Mouse (Mus musculus) frontal cortex, adult (tissue): ENCODE data around the gene Gpr84.

ENCODE experiments used
- ATAC-seq: cut with Nextera tagmentation; 2 replicates; pipeline ENCODE4 v1.9.2; 2017; ENCODE audit warnings: mild to moderate bottlenecking, moderate library complexity, mixed read lengths; ENCODE audit not compliant: low TSS enrichment

Gene Gpr84

DNA sequence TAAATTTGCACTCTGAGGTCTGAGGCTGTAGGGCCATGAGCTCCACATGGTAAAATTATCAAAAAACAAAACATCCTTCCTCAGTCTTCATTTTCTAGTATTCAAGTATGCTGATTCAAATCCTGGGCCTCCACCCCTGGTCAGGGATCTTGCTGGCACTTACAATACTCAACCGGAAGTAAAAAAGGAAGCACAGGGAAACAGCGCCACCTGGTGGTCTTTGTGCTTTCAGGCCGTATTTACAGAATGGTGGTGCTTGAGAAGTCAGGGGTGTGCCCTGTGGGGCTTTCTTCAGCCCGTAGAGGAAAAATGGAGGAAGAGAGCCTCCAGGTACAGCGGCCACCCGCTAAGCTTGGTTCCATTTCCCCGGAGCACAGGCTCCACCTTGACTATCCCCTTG is 3.3 kb downstream of the Gpr84 start:
- ATAC-seq = peak; percentile 35; the same call in 1 of the 2 replicates

DNA sequence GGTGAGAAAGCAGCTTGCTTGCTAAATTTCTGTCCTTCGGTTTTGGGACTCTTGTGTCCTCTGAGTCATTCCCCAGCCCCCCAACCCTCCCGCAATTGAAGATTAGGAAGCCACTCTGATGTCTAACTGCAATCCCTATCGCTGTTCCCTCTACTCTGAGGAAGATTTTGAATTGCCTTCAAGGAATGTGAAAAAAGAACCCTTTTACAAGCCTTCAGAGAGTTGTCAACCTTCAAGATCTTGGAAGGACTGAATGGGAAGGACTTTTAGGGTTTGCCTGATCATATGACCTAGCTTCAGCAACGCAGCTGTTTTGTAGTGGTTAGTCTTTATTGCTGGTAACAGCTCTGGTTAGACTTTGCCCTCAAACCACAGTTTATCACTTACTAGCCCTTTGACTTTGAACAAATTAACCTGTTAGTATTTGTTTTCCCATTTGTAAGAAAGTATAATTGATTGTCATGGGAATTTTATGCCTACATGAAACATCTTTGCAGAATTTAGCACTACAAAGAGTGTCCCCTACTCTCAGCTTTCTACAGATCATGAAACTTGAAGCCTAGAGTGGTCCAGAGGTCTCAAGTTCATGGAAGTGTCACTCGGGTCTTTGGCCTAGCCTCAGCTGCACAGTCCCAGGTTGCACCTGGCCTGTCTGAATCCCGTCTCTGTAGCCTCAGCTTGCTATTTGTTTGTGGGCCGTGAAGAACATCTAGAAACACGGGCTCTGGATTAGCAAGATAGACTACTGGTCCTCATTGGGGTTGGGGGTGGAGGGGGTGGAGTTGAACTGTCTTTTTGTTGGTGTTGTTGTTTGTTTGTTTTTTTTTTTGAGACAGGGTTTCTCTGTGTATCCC is 4.4 kb downstream of the Gpr84 start:
- ATAC-seq = 0 out of 2 replicates have a peak, but pooled peaks have one; percentile 0

DNA sequence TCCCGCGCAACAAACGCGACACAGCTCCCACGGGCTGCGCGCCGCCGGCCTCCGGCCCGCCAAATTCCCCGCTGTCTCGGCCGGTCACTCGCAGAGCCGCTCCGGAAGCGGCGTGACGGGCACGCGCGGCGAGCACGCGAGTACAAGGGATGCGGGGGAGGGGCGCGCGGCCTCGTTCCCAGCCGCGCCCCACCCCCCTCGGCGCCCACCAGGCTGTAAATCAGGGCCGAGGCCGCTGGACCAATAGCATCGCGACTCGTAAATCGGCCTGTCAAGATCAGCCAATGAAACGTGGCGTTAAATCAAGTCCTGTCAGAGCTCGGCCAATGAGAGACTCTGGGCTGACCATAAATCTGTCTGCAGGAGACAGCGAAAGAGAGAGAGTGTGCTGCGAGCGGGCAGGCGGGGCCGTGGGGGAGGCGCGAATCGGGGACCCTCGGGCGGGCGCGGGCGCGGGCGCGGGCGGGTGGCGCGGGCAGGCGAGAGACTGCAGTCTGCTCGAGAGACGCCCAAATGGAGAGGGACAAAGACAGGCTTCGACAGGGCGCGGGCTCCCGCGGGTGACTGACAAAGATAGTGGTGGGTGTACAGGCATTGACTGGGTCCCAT is 5.2 kb downstream of the Gpr84 start:
- ATAC-seq = peak; percentile 82

DNA sequence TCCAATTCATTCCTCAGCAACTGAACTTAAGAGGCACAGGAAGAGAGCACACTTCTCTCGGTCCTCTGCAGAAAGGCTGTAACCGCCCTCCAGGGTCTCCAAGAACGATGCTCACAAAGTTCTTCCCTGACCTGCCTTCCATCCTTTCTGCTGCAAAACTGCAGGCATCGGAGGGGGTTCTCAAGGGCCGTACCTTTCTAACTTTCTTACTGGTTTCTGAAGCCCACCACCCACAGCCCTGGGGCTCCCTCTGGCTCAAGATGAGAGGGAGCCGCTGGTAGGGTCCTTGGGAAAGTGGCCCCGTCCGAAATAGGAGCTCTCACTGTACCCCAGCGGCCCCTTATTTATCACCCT is 5.8 kb downstream of the Gpr84 start:
- ATAC-seq = no peak; the same call in 1 of the 2 replicates

- ATAC-seq = no peak; the same call in 1 of the 2 replicates
Measured at GRCm38 (mm10) chr15:103303916-103304615, 6.3 kb downstream of the Gpr84 start.

GRCm38 (mm10) chr15:103302341-103303021 is 7.9 kb downstream of the Gpr84 start:
- no peak for ATAC-seq

GRCm38 (mm10) chr15:103301547-103302340 is 8.7 kb downstream of the Gpr84 start:
- ATAC-seq = no peak

DNA sequence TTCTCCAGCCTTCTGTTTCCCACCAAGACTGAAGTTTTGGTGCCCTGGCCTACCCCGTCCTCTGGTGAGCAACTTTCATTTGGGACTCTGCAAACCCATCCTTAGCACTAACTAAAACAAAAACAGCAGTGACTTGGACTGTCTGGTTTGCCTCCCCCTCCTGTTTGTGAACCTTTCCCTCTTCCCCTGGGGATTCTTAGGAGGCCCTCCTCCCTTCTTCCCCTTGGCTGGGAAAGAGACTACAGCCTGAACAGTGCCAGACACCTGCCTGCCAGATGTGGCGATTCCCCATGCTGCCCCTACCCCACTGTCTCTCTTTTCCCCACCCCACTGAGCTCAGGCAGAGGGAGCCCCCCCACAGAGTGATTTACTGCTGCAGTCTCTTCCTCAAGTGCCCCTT is 9.4 kb downstream of the Gpr84 start:
- no peak for ATAC-seq

DNA sequence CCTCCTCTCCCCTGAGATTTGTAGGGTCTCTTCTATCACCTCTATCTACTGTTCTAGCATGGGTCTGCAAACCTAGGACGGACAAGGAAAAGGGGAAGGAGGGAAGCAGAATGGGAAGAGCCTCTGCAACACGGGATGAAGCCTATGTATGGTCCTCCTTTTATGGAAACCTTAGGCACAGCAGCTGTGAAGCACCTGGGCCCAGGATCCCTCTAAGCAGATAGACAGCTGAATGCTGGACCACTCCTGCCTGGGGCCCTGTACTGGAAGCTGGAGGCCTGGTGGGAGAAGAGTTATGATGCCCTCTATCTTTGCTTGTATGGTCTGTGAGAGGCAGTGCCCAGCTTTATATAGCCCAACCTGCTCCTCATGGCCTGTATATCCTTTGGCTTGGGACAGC is 9.9 kb downstream of the Gpr84 start:
- ATAC-seq = no peak

DNA sequence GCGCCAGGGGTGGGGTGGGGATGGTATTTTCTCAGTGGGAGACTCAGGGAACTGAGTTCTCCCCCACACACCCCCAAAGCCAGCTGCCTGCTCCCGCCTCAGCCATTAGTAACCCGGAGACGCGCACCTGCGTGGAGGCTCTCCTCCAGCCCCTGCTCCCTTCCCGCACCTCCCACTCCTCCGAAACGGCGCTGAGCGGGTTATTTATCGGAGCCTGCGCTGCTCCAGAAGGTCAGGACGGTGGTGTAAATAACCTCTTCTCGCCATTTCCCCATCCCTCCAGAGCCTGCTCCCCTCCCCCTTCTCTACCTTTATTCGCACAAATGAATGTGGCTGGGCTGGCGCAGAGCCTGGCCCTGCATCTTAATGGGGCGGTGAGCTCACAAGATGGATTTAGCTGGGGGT is 10.3 kb downstream of the Gpr84 start:
- 0 out of 2 replicates have a peak, but pooled peaks have one; percentile 14 for ATAC-seq

- no peak for ATAC-seq
Measured at GRCm38 (mm10) chr15:103299644-103300043, 10.8 kb downstream of the Gpr84 start.

GRCm38 (mm10) chr15:103298861-103299616 is 11.4 kb downstream of the Gpr84 start:
- no peak for ATAC-seq

- ATAC-seq = peak; percentile 55
Measured at GRCm38 (mm10) chr15:103298026-103298425, 12.4 kb downstream of the Gpr84 start.

GRCm38 (mm10) chr15:103297313-103297712 is 13.1 kb downstream of the Gpr84 start:
- ATAC-seq = no peak

- ATAC-seq = no peak
Measured at GRCm38 (mm10) chr15:103295851-103296250, 14.6 kb downstream of the Gpr84 start.

GRCm38 (mm10) chr15:103294649-103295048 is 15.8 kb downstream of the Gpr84 start:
- no peak for ATAC-seq

GRCm38 (mm10) chr15:103293375-103293774 is 17.0 kb downstream of the Gpr84 start:
- ATAC-seq = no peak

DNA sequence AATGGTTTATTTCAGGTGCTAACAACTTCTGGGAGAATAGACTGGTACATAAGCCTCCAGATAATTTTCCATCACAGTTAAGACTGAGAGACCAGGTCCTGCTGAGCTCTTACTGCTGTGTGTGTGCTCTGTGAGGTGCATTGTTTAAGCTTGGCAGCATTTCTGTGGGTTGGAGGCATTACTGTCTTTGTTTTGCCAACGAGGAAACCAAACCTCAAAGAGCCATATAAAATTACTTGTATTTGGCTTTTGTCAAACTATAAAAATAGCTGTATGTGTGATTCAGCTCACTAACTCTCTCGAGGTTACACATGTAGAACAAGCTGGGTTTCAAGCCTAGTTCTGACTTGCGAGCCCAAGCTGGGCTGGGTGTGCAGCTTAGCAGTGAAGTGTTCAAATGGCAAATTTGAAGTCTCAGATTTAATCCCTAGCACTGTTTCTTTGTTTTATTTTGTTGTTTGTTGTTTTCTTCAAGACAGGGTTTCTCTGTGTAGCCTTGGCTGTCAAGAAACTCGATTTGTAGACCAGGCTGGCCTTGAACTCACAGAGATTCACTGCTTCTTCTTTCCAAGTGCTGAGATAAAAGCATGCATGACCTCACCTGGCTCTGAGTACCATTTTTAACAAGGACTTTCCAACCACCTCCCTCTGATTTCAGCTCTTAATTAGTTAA is 17.6 kb downstream of the Gpr84 start:
- ATAC-seq = no peak

- no peak for ATAC-seq
Measured at GRCm38 (mm10) chr15:103290843-103291242, 19.6 kb downstream of the Gpr84 start.

GRCm38 (mm10) chr15:103290417-103290816 is 20.0 kb downstream of the Gpr84 start:
- ATAC-seq = no peak
